Mouse (Mus musculus) fat pad, adult 2 months (tissue): ENCODE measurements around the gene Ino80b.

Experiments
- DNase-seq: peaks from one replicate; pipeline ENCODE4 v3.0.0-alpha.2; 2011; ENCODE audit warnings: low read depth, low spot score; ENCODE audit errors: extremely low read depth

Ino80b gene

DNA sequence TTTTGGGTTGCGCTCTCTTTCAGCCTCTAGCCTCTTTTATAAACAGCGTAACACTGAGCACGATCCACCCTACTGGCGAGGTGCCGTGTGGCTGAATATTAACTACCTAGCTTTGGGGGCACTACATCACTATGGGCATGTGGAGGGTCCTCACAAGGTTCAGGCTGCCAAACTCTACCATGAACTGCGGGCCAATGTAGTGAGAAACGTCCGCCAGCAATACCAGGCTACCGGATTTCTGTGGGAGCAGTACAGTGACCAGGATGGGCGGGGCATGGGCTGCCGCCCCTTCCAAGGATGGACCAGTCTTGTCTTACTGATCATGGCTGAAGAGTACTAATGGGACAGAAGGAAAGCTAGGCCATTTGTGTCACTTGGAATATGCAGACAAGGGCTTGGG, 6.9 kb downstream of the Ino80b start:
- no peak for DNase-seq

DNA sequence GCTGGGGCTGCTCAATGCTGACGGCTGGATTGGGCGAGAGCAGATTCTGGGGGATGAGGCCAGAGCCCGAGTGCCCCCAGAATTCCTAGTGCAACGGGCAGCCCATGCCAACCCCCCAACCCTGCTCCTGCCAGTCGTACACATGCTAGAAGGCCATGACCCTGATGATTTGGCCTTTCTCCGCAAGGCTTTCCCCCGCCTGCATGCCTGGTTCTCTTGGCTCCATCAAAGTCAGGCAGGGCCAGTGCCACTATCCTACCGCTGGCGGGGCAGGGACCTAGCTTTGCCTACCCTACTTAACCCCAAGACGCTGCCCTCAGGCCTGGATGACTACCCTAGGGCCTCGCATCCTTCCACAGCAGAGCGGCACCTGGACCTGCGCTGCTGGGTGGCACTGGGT, 7.6 kb downstream of the Ino80b start:
- DNase-seq, result no peak

DNA sequence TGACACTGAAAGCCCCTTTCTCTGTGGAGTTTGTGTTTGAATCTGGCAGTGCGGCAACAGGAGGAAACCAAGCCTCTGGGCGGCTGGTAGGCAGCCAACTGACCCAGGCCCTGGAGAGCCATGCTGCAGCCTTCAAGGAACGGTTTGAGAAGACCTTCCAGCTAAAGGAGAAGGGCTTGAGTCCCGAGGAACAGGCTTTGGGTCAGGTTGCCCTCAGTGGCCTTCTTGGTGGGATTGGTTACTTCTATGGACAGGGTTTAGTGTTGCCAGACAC, 8.1 kb downstream of the Ino80b start:
- DNase-seq, result no peak

DNA sequence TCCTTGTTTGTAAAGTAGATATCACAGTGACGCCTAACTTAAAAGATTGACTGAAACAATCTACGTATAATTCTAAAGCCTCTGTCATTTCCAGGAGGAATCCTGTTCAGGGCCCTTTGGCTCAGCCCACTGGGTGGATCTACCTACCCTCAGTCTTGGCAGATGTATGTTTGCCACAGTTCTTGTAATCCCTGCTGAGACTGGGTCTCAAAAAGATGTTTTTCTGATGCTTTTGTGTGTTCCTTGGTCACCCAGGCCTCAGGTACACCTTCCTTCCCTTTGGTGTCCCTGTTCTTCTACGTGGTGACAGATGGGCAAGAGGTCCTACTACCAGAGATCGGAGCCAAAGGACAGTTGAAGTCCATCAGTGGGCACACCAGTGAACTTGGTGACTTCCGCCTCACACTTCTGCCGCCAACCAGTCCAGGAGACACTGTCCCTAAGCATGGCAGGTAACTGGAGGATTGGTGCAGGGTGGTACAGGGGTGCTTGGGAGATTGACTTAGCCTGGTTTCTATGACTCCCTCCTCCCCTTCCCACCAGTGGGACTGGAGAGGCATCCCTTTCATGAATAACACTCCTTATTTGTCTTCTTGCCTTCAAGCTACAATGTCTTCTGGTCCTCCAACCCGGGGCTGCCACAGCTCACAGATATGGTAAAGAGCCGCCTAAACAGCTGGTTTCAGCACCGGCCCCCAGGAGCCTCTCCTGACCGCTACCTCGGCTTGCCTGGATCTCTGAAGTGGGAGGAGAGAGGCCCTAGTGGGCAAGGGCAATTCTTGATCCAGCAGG, 8.7 kb downstream of the Ino80b start:
- DNase-seq, result no peak

DNA sequence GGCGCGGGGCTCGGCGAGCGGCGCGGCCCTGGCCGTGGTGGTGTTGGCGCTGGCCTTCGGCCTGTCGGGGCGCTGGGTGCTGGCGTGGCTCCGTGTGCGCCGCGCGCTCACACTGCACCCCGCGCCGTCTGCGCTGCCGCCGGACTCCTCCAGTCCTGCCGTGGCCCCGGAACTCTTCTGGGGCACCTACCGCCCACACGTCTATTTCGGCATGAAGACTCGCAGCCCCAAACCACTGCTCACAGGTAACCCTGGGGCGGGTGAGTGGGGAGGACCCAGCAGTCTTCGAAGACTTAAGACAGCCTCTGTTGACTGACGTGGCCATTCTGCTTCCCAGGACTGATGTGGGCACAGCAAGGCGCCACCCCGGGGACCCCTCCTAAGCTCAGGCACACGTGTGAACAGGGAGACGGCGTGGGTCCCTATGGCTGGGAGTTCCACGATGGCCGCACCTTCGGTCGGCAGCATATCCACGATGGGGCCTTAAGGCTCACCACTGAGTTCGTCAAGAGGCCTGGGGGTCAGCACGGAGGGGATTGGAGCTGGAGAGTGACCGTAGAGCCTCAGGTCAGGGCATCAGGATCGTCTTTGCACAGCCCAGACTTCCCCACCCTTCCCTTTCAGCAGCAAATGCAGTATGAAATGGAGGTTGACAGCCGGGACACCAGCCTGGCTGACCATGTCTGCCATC, 9.4 kb downstream of the Ino80b start:
- no peak for DNase-seq

DNA sequence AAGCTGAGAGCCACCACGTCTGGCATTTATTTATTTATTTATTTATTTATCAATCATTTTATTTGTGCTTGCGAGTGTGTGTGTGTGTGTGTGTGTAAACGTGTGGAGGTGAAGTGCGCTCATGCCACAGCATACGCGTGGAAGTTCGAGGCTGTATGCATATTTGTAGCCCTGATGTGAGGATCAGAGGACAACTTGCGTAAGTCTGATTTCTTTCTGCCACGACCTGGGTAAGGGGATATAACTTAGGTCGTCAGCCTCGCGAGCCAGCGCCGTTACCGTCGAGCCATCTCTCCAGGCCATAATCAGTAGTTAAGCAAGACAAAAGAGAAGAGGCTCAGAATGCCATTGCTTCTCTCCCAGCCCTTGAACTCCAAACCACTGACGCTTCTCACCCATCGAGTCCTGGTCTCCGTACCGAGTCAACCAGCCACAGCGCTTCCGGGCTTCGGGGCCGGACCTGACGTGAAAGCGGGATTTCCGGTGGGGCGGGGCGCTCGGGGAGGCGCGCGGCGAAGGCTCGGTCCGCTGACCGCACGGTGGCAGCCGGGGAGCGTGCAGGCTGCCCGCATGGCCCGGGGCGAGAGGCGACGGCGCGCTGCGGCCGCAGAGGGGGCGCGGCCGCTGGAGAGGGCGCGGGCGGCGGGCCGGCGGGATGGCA, 10.1 kb downstream of the Ino80b start, which contains the start of gene Mogs:
Gene Mogs, plus strand, starts transcription at position 486 of the 661 bp plus-strand sequence.
- no peak for DNase-seq

DNA sequence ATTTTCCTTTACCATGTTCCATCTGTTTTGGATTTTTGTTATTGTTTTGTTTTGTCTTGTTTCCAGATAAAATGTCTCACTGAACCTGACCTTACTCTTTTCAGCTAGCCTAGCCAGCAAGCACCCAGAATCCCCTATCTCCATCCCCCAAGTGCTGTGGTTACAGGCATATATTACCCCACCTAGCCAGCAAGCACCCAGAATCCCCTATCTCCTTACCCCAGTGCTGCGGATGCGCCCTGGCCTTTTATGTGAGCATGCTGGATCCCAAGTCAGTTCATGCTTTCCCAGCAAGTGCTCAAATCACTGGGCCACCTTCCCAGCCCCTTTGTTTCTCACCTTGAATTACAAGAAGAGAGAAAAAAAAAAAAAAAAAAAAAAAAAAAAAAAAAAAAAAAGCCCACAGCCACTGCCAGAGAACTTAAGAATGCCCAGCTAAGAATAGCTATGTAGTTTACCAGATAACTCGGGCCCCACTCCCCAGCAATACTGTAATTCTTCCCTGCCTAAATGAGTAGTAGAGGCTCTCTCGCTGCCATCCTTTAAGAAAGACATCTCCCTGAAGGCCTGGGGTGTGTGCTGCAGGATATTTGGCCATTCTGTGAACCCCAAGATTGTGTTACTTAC, 13.6 kb downstream of the Ino80b start:
- no peak for DNase-seq

DNA sequence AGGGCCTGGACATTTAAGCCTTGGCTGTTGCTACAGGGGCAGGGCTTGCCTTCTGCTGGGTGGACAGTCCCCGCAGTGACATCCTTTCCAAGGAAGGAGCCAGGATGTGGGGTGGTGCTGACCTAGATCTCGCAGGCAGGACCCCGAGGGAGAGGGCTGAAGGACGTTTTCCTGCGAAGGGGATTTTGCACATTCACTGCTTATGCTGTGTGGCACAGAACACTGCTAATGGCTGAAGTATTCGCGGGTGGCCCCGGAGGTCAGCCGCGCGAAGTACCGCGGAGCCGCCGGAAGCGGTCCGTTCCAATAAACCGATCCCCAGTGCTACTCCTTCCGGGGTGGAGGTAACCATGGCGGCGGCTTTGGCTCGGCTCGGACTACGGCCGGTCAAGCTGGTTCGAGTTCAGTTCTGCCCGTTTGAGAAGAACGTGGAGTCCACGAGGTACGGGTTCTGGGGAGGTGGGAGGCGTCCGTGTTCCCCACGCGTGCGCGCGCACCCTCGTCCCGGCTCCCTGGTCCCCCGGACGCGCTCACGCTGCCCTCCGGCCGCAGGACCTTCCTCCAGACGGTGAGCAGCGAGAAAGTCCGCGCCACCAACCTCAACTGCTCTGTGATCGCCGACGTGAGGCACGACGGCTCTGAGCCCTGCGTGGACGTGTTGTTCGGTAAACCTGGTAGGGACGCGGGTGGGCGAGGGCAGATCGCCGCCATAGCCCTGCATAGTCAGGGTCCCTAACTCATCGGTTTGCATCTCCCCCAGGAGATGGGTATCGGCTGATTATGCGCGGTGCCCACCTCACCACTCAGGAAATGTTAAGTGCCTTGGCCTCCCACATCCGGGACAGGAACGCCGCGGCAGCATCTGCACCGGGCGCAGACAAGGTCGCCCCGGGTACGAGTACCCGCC, 16.2 kb downstream of the Ino80b start, which contains the start of gene Mrpl53:
Gene Mrpl53, plus strand, starts transcription at position 279 of the 907 bp plus-strand sequence.
- DNase-seq, result no peak

DNA sequence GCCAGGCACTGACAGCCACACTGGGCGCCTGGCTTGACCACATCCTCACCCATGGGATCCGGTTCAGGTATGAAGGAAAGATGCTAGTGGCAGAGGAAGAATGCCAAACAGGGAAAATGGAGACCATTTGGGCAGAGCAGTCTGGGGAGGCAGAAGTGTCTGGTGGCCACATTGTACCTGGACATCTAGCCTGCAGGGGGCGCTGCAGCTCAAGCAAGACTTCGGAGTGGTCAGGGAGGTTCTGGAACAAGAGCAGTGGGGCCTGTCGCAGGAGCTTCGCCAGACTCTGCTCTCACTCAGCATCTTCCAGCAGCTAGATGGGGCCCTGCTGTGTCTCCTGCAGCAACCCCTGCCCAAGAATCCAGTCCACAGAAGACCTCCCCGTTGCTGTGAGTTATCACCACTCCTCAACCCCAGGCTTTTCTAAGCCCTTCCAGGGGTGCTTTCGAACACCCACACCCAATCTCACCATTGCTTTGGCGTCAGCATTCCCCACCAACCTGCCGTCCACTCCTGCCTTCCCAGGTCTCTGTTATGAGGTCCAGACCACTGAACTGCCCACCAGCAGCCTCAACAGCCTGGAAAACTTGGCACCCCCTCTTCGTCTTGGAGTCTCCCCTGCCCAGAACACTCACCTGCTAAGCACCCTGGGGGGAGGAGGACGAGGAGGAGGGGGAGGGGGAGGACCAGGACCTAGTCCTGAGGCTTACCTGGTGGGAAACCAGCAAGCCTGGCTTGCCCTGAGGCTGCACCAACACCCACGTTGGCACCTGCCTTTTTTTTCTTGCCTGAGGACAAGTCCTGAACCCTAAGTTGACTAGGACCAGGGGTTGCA, 17.4 kb downstream of the Ino80b start:
- DNase-seq, result no peak

DNA sequence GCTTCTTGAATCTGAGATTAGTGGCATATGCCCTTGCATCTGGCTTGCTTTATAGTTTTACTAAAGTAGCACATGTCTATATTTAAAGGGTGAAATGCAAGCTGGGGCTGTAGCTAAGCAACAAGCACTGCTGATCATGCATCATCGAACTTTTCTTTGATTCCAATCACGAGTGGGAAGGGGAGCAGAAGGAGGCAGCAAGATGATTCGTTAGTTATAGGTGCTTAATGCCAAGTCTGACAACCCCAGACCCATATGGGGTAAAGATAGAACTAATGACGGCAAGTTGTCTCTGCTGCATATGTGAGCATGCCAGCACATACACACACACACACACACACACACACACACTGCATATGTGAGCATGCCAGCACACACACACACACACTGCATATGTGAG, 21.1 kb downstream of the Ino80b start:
- DNase-seq, result no peak

DNA sequence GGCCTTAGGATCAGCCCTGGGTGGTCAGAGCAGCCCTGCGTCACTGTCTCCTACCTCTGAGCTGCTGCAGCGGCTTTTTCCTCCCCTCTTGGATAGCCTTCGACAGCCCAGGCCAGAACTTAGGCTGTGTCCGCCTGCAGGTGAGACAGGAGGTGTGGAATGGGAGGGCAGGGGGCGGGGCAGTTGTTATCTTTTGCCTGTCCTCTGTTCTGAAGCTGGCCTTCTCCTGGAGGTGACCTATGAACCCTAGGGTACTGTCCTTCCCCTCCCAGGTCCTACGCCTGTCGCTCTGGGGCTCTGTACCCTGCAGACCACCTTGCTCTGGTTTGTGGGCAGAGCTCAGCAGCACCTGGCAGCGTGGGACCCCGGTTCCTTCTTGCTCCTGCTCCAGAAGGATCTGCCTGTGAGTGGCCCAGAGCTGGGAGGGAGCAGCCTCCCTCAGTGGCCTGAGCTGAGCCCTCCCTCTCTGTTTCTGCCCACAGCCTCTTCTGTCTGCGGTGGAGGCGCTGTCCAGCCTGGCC, 22.0 kb downstream of the Ino80b start:
- no peak for DNase-seq

DNA sequence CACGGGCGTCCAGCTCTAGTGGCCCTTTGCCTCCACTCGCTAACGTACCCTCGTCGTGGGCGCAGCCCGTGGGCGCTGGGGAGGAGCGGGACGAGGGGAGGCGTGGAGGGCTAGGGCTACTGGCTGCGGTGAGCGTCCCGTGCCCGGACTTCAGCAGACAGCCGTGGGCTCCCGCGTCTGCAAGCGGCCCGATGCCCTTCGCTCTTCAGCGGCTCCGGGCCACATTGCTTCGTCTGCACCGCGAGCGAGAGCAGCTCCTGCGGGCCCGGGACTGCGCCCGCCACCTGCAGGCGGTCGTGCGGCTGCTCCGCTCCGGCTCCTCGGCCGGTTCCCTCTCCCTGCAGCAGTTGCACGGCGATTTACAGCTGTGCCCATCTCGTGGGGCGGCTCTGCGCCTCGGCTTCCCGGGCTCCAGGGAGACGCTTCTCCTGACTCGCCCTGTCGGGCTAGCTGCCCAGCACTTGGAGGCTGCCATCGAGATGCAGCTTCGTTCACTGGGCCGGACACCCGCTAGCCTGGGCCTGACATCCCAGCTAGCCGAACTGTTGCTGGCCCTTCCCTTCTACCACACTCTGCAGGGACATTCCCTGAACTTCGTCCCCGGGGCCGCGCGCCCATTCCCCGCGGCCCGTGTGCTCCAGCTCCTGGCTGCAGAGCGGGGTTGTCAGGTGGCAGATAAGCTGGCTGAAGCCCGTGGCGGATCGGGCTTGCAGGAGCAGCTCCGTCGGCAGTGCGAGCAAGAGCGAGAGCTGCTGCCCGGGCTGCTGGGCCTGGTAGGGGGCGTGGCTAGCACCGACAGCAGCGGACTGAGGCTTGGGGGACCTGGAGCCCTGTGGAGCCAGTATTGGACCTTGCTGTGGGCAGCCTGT, 23.3 kb downstream of the Ino80b start:
- no peak for DNase-seq

DNA sequence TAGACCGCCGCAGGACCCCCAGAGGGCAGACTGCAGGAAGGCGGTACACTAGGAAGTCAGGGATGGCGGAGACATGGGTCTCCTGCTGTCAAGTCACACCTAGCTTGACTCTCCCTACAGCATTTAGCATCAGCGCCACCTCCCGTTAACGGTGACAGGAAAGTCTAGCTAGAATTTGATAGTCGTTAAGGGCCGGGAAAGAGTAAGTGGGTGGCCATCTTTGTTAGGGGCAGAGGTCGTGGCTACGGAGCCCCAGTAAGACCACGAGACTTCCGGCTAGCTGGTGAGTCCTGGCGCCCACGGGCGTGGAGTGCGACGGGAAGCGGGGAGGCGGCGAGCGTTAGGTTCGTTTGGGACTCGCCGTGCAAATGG, 23.9 kb downstream of the Ino80b start, which contains the start of the genes Ccdc142 and Gm42688:
Gene Ccdc142, plus strand, starts transcription at position 286 of the 372 bp plus-strand sequence.
Gene Gm42688, plus strand, starts transcription at position 302 of the 372 bp plus-strand sequence.
- peak; percentile 50 for DNase-seq

DNA sequence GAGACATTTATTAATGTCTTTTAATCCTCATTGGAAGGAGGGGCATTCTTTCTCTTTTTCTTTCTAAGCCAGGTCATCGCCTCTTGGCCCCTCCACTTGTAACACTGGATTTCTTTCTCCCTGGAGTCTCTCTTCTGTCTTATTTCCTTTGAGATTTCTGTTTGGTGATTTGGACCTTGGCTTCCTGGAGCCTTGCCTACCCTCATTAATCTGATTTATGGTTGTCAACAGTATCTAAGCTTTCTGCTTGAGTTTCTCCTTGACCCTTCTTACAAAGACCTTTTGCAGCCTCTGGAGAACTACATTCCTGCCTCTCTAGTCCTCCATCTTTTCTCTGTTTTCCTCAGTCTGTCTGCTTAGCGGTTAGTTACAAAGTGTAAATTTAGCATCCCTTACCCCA, 26.8 kb downstream of the Ino80b start:
- DNase-seq, result no peak

DNA sequence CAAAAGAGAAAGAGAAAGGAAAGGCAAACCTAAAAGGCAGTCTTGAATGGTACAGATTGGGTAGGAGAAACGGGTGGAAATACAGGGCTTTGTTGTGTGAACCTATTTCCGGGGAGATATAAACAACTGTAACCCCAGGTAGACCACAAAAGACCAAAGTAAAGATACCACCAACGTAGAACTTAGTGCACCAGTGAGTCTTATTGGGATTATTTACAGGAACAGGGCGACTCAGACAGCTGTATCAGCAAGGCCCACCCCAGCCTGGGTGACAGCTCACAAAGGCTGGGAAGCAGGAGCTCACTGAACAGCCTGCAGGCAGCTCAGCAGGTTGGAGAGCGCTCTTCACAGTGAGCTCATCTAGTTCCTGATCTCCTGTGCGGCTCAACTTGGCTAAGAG, 29.3 kb downstream of the Ino80b start:
- no peak for DNase-seq

DNA sequence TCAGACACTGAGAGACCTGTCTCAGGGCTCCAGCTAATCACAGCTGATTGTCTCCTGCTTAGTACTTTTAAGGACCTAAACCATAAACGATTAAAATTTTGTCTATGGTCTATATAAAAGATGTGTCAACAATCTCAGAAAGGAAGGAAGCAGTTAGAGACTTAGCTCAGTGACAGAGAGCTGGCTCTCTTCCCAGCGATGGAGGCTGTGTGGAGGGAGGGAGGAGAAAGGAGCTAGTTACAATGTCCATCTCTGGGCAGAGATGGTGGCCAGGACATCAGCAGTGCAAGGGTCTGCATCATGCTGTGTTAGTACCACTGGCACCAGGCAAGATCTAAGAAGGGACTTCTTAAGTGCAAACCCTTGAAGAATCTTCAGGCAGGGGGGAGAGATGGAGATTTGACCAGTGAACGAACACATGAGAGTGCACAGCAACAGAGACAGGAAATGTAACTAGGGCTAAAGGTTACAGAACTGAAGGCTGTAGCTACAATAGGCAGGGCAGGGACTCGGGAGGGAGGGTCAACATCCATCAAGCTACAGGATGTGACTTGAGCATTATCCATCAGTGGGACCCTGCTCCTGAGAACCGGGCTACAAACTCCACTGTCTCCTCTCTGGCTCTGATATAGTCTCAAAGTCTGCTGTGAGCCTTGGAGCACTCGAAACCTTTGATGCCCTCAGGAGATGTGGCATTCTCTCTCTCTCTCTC, 32.7 kb downstream of the Ino80b start:
- DNase-seq, result no peak

DNA sequence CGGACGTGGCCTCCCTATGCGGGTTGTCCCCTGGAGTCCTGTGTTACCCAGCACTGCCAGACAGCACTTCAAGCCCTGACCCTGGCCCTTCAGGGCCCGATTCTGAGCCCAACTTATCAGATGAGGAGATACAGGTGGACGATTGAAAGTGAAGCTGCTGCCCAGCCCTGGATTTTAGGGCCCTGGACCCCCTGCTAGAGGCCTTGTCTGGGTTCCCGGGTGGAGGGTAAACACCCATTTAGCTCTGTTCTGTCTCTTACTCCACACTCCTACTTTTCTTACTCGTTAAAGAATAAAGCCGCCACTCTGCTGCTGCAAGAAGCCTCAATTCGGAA, 37.3 kb downstream of the Ino80b start:
- DNase-seq, result no peak
